Mouse (Mus musculus) gastrocnemius, adult 8-10 months (tissue): Measurements from ENCODE around the gene Atp5d. TPM values are rescaled to one million over a fixed set of nuclear protein-coding genes. Genes with fewer than 3 reads are reported as not detected.

Experiments used
- DNase-seq, 2 experiments: peaks; one replicate each; pipeline ENCODE4 v3.0.0; 2022; ENCODE audit warnings: low spot score in 2 of 2
- total RNA-seq, 4 experiments: library from RNA; stranded (reverse); gene quantifications; 2 replicates each; pipeline ENCODE4 v1.2.4; 2022

Atp5d gene
- total RNA-seq, 4 experiments from 2014 or later = 525 to 571 (median 544) TPM

DNA sequence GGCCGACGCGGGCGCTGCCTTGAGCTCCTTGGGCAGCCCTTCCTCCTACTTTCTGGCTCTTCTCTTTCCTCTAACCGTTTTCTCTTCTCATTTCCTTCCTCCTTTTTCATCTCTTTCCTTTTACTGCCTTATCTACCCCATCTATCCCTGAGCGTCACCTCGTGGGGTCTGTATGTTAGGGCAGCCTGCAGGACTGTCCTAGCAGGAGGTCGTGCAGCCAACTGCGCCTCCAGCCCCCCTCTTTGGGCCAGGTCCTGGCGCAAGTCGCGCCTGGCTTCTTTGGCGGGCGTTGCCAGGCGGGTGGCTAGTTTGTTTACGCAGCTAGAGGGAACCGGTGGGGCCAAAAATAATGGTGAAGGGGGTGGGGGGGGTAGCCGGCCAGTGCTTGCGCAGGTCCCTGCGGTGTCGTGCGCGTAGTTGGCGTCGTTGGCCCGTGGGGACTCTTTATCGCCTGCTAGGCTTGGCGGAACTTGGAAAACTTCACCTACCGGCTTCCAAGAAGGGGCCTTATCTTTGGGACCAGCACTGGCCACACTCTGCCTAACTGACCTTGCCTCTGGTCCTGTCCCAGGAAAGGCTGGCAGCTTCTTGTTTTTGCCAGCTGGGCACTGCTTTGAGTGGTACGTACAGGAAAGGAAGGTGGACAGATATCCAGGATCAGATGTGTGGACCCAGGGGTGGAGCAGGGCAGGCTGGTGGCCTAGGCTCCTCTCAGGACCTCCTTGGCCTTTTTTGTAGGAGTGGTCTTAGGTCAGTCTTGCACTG, 21.3 kb upstream of the Atp5d start:
- peak; percentile 60 to 81 for DNase-seq

DNA sequence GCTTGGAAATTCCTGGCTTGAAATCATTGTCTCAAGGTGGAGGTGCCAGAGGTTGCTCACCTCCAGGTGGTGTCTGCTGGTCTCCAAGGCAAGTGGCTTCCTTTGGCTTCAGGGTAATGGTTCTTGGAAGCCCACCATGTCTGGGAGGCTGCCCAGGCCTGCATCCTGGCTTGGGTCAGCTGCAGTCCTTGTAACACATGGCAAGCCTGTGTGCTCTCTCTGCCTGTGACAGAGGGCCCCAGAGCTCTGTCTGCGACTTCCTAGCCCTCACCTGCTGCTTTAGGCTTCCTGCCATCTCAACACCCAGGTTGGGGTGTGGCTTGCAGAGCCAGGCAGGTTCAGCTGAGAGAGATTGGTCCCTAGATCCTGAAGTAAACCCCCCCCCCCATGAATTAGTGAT, 20.7 kb upstream of the Atp5d start:
- no peak for DNase-seq

DNA sequence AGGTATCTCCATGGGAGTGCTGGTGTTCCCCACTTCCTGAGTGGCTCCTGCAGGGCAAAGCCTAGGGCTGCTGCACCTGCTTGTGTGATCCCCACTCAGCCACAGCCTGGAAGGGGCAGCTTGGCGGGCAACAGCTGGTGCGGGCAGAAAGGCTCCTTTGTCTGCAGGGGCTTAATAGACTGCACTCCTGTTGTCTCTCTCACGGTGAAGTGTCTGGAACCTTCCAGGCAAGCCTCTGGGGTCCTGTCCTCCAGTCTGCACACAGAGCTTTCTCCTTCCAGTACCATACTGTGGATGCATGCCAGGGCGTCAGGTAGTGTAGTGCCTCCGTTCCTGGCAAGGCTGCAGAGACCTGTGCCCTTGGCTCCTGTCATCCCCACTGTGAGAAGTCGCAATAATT, 19.9 kb upstream of the Atp5d start:
- no peak for DNase-seq

DNA sequence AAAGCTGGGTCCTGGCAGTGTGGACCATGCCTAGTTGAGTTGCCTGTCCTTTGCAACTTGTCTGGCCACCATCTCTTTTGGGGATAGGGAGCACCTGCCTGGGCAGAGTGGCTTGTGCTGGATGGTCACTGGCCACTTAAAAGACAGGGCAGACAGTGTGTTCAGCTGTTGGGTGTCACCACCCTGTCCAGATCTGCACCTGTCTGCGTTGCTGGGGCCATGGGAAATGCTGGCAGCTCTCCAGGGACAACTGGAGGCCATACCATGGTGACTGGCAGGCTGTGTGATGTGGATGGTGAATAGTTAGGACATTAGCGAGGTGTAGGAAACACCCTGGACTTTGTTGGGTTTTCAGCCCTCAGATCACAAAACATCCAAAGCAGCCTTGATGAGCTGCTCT, 18.3 kb upstream of the Atp5d start:
- peak in 1 of 2 experiments; percentile 49 for DNase-seq

DNA sequence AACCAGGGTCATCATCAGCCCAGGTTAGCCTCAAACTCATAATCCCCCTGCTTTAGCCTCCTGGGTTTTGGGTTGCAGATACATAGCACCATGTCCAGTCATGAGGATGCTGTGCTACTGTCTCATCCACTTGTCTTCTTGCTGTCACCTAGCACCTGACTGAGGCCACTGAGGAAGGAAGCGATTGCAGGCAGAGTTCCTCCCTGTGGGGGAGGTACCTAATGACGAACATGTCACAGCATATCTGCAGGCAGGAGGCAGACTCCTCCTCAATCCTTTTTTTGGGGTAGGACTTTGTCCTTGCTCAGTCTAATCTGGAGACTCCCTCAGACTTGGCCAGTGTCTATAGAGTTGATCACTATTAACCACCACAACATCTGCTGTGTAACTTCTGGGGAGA, 16.8 kb upstream of the Atp5d start:
- DNase-seq = no peak

DNA sequence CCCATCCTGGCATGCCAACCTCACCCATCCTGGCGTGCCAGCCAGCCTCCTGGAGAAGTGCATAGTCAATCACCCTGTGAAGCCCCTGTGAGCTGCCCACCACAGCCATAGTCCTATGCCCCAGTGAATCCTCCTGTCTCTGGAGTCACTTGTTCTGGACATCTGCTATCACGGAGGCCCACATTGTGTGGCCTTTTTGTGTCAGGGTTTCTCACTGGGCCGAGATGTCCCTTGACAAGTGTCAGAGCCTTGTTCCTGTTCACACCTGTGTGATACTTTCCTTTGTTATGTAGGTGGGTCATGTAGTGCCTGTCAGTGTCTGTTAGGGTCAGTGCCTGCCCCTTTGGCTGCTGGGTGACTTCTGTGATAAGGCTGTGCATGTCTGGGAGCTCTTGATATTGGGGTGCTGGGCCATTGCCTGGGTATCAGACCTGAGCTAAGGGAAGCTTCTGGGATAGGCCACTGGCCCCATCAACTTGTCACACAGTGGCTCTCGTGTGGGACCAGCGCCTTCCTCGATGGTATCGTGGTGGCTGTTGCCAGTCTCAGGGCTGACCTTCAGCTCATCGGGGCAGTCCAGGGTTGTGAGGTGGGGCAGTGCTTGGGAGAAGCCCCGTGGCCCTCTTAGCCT, 14.4 kb upstream of the Atp5d start:
- DNase-seq = no peak

DNA sequence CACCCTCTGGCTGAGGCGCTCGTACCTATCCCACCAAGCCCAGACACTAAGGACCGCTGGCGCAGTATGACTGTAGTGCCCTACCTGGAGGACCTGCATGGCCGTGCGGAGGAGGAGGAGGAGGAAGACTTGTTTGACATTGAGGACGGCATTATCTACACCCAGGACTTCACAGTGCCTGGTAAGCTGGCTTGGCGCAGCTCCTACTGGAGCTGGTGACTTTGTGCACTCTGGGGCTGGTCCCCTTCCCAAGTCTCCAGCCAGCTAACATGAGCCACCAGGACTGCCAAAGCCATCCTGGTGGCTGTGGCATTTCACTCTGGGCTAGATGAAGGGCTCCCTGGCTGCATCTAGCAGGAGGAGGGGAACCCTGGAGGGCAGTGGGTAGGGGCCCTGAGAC, 10.5 kb upstream of the Atp5d start:
- no peak for DNase-seq

DNA sequence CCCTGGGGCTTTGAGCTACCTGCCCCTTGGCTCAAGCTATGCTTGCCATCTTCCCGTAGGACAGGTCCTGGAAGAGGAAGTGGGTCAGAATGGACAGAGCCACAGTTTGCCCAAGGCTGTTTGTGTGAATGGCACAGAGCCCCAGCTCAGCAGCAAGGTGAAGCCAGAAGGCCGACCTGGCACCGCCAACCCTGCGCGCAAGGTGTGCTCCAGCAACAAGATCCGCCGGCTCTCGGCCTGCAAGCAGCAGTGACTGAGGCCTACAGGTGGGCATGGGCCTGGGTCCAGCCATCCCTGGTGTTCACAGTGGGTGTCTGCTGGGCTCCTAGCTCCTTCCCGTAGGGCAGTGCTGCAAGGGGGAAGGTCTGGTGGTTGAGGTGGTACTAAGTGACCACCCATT, 8.6 kb upstream of the Atp5d start:
- no peak for DNase-seq

DNA sequence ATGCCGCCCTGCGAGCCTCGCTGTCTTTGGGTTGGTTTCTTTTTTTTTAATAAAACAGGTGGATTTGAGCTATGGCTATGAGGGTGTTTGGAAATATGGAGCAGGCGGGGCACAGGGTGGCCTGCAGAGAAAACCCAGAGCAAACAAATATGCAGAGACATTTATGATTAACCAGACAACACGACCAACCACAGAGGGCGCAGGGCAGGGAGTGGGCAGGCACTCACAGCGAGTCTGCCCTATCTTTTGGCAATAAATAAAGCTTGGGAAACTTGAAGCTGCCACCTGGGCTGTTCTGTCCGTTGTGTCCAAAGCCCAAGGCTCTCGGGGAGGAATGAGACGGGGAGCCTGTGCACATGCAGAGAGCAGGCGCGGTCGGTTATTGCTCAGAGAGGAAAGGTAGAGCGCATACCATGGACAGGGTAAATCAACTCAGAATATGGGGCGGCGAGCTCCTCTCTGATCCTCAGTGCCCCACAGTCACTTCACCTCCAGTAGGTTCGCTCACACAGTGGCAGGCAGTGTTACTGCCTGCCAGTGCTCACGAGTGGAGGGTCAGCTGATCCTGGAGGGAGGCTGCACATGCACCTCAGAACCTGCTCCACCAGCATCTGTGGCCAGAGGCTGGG, 7.9 kb upstream of the Atp5d start:
- DNase-seq = no peak

DNA sequence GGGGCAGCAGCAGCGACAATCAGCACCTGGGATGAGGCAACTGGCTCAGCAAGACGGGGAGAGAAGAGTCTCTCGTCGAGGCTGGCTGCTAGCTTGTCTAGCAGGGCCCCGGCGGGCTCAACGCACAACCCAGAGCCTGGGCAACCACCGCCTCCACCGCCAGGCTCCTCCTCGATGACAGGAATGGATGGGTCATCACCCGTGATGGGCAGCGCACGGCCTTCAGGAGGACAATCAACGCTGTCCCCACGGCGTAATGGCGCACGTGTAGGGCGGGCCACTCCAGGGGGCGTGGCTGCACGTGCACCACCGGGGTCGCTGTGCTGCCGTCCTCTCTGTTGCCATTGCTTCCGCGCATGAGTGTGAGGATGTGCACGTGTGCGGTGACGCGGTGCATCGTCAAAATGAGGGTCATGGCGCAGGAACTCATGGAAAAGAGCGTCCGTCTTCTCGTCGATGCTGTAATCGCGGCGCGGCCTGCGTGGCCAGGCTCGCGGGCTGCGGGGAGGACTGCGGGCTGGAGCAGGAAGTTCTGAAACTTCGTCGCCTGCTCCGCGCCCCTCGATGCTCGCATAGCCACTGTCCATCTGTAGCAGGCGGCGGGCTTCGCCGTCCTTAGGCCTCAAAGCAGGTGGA, 7.0 kb upstream of the Atp5d start:
- no peak for DNase-seq

DNA sequence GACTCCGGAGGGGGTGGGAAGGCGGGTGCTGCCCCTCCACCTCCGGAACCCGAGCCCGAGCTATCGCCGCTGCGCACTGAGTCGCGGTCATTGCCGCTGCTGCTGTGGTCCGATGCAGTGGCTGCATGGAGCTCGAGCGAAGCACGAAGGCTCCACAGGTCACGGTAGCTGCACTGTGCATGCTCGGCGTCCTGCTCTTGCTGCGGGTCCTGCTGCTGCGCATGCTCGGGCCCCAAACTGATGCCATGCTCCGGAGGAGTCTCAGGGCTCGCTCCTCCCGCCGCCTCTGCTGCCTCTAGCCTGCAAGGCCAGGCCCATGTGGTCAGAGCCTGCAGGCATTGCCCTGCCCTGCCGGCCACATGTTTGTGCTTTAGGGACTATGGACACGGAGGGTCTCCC, 6.5 kb upstream of the Atp5d start:
- DNase-seq = no peak

DNA sequence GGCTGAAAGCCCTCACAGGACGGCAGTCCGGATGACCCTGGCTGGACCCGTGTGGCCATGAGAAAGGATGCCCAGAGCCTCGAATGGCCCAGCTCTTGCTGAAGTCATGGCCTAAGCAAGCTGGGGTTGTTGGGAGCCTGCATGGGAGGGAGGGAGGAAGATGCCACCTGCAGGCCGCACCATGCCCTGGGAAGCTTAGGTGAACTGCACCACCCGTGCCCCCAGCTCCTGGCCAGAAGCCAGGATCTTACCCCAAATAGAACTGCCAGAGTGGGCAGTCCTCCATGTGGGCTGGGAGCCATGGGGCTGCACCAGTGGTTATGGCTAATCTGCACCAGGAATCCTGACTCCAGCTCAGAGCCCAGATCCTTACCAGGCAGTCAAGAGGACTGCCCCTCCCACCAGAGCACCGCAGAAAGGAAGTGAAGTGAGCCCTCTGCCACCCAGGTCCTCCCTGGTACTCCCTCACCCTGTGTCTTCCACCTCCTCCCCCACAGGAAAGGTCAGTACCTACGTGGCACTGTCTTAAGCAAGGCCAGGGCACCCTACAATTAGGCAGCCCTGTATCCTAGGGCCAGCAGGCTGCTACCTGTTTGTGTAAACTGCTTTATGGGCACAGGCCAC, 5.1 kb upstream of the Atp5d start:
- DNase-seq = peak in 1 of 2 experiments; percentile 67

DNA sequence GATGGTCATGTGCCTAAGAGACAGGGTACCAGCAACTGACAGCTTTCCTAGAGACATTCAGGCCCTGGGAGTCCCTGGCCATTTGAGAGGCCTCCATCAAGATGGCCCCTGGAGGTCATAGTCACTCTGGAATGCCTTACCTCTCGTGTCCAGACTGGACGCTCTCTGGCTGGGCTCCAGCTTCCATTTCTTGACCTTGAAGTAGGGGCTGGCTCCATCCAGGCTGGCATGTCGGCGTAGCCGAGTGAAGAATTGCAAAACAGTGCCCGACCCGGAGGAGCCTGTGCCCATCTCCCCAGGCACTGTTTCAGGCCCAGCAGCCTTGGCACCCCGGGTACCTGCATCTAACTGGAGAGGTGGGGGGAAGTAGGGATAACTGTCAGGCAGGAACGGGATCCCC, 4.0 kb upstream of the Atp5d start:
- DNase-seq = no peak

DNA sequence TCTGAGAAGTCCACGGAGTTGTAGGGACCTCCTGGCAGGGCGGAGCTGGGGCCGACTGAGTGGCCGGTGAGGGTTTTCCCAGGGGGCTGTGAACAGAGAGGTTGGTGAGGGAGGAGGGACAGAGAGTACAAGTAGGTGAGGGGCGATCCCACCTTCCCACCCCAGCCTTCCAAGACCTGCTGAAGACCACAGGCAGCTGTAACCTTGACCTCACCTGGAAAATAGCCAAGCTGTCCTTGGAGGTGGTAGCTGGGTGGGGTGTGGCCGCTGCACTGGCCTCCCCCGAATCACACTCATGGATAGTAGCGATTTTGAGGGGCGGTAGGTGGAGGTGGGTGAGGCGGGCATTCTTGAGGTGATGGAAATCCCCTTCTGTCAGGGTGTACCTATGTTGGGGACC, 3.3 kb upstream of the Atp5d start:
- DNase-seq = no peak

DNA sequence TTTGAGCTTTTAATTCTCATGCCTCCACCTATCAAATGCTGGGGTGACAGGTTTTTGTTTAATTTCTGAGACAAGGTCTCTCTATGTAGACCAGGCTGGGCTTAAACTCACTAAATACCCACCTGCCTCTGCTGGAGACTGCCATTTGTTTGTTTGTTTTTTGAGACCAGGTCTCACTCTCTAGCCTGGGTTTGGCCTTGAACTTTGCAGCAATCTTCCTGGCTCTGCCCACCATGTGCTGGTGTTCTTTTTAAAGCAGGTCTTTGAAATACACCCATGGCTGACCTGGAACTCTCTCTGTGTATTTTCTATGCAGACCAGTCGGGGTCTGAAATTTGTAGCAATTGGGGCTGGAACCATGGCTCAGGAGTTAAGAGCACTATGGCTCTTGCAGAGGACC, 2.8 kb upstream of the Atp5d start:
- DNase-seq = no peak

DNA sequence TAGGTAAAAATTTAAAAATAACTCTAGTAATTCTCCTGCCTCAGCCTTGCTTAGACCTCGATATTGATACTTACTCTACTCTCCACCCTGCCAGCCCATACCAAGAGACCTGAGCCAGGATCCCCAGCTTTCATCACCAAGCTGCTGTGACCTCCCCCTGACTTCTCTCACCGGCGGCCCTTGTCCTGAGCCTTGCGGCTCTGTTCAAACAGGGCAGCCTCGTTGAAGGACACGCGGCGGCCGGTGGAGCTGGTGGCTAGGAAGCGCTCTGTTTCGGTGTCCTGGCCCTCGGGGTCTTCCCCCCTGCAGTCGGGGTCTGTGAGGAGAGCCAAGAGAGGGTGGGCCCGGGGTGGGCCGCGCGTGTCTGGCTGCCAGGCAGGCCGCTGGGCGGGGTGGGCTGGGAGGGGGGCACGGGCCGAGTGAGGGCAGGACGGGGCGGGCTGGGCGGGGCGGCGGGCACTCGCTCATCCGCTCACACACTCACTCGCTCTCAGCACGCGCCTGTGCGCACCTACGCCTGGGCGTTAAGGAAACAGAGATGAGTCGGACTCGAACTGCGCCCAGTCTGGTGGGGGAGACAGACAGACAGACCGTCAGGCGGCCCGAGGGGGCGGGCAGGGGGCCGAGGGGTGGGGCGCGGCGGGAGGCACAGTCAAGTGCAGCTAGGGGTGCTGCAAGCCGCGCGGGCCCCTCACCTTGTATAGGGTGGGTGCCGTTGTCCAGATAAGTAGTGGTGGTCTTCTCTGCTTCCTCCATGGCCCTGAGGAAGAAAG, 2.1 kb upstream of the Atp5d start:
- DNase-seq = no peak

DNA sequence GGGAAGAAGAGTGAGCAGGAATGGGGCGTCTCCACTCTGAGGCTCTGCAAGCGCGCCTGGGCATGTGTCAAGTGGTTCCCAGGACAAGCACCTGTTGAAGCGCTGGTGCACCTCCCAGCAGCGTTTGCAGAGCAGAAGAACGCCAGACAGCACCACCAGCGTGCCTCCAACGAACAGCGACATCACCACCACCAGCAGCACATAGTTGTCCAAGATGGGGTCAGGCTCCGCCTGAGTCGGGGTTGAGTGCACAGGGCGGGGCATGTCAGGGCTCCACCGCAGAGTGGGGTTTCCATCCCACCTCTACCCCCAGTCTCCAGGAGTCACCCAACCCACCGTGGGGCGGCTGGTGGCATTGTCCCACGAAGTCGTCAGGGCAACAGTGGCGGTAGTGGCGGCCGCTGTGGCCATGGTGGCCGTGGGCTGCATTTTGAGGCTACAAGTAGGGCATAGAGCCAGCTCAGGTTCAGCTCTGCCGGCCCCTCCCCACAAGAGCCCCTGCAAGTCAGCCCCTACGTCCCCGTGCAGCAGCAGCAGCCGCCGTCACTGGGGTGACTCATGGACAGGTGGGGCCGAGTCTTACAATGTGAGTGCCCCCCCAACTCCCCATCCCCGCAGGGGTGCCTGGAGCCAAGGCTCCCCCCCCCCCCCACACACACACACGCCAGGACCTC, 1.3 kb upstream of the Atp5d start:
- DNase-seq = no peak

DNA sequence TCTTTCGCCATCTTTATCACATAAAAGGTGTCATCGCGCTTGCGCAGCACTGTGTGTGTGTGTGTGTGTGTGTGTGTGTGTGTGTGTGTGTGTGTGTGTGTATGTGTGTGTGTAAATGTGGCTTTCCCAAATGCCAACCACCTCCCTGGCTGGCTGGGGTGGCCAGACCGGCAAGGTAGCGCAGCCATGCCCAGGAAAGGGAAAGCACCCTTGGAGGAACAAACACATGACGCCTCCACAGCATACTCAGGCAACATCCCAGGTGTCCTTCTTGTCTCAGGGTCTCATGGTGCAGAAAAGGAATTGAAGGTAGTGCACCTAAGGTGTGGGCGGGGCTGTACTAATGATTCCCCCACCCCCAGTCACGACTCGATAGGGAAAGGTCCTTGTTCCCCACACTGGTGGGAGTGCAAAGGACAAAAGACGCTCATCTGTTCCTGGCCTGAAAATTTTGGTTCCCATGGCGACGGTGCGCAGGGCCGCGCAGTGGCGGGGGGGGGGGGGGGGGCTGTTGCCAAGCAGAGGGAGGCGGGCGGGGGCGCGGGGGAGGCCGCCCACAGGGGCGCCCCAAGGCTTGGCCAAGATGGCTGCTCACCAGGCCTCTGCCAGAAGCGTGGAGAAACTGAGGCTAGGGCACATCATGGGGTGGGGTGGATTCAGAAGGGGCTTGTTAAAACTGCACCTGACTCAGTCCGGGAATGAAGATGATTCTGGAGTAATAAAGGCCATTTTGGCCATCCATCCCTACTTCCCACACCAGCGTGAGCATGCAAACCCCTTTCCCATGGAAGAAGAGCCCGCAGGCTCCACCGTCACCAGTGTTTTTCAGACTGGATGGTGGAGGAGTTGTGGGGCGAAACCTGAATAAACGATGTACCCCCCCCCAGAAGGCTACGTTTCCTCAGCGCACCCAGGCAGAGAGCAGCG, 543 bp upstream of the Atp5d start:
- DNase-seq = no peak

DNA sequence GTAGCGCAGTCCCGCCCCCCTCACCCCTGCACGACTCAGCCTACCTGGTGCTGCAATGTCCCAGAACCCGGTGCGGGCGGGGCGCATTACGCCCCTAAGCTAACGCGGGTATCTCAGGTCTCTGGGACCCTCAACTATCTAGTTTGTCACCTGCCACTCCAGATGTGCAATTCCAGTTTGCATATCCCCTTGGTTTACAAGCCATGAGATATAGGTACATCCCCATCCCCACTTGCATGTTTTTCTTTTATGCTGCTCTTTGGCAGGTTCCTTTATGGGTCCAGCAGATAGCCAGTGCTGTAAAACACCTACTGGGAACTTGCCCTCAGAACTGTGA, 975 bp downstream of the Atp5d start:
- DNase-seq = no peak
